Mouse (Mus musculus): ENCODE measurements around the gene Ptprm.

The Ptprm gene

DNA sequence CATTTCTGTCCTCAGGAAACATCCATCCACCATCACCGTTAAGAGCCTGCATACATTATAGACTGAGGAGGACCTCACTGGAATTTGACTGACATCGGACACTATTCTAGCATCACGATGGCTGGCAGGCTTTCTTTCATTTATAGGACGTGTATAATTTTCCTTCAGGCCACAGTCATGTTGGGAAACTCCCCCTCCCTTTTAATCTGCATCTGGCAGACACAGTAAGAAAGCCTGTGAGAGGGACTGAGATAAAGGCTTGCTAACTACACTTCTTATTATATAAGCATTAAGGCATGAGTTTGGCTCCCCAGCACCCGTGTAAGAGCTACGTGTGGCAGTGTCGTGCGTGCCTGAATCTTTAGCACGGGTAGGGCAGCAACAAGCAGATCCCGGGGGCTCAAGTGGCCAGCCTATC lies 571.2 kb downstream of the Ptprm start:
- DNase-seq (ENCODE audit: low read depth, low spot score): no peak

DNA sequence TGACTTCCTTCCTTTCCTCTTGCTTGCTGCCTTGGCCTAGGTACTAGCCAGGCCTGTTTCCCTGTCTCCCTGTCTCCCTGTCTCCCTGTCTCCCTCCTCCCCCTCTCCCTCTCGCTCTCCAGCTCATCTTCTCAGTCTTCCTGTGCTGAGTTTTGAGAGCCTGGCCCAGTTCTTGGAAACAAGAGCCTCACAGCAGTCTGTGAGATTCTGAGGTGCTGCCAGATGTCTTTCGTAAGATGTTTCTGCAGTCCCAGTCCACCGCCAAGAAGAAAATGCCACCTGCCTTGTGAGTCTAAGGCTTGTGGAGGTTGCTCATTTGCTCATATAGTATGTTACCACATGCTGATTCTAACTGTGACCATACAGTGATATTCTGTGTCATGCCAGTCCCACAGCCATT lies 572.3 kb downstream of the Ptprm start:
- peak; percentile 74 for DNase-seq (ENCODE audit: low read depth, low spot score)

DNA sequence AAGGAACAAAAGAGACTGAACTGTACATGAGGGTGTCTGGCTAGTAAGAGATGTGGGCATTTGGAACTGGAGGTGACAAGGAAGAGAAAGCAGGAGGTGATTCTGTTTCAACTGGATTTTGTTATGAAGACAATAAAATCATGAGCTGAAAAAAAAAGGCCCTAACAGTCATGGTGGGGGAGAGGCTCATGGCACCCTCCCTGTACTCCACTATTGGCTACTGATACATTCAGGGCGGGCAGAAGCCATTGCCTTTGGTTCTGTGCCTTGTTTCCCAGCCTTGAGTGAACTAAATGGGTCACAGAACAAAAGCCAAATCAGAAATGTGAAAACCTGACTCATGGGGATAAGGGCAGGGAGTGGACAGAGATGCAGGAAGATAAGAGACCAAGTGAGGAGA lies 575.2 kb downstream of the Ptprm start:
- DNase-seq (ENCODE audit: low read depth, low spot score): no peak

DNA sequence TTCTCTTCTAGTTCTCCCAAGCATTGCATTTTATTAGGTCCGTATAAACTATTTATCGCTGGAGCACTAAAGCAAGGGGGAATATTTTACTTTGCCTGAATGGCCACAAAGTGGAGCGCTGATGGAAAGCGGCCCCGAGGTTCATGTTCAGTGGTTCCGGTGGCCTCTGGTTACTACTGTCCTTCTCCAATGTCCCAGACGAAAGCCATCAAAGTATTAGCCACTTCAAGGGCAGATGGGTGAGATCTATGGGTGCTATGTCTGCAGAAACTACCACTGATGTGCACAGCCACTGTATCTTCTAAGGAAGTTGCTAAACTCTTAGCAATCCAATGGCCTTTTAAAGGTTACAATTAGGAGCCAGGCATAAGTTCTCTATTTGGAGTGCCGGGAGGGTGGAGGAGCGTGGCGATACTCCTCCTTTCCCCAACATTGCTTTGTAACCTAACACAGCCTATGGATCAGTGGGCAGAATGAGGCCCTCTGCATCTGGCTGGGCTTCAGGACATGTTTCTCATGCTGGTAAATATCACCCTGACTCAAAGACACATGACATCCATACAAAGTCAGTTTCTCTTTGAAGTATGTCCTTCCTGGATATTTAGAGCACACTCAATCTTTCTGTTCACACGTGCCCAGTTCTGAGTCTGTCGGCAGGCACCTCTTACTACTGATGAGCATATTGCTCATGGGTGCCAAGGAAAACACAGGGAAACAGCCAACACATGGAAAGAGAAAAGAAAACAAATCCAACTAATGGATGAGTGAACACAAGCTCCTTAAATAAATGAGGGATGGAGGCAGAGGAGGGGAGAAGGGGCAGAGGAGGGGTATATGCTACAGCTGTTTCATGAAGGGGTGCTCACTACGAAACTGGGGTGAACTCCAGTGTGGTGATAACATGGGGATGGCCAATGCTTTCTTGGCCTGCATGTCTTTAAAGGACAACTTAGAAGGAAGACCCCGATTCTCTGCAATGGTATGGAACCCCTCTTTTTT lies 584.6 kb downstream of the Ptprm start:
- no peak for DNase-seq (ENCODE audit: low read depth, low spot score)

DNA sequence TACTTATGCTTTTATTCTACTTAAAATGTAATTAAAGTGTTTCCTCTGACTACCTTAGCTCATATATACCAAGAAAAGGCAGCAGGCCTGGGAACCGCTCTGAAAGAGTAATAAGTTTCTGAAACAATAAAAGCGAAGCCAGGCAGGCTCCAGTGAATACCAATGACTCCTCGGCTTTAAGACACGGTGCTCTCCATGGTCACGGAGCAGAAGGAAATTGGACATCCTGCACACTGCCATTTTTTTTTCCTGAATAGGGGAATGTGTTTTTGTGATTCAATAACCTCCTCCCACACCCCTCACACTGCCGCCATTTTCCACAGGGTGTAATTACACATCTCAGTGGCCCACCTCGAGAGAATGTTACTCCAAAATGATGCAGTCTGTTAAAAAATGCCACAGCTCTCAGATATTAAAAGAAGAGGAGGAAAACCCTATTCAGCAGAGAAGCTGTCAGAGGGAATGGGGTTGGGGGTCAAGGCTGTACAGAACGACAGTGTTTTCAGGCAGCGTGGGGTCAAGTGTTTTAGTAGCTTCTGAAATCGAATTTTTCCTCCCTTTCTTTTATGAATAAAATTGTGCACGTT lies 585.5 kb downstream of the Ptprm start:
- no peak for DNase-seq (ENCODE audit: low read depth, low spot score)

DNA sequence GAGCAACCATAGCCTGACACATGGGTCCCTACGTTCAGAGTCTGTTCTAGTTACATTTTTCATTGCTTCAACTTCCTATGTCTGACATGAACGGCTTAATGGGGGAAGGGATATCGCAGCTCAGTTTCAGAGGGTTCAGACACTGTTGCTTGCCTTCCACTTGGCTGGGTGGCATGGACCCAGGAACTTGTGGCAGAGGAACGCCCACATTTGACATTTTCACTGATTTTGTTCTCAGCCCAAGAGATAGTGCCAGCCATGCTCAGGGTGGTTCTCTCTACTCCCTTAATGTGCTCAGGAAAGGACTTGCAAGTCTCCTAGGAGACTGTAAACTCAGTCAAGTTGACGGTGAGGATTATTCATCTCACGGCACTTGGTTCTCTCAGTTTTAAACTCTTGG lies 588.1 kb downstream of the Ptprm start:
- no peak for DNase-seq (ENCODE audit: low read depth, low spot score)

DNA sequence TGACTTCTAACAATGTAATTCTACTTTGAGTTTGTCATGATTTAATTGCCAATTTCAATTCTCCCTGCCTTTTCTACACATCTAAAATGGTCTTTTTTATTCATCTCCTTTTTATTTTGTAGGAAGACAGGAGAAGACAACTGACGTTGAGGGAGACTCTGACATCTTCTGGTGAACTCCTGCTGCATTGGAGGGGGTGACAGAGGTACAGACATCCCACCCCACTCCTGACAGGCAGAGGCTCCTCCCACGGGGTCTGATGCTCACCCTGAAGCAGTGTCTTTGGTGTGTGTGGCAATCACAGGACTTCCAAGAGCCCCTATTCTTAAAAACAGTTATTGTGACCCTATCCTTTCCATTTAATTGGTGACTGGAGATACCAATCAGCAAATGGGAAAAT lies 589.8 kb downstream of the Ptprm start:
- no peak for DNase-seq (ENCODE audit: low read depth, low spot score)

DNA sequence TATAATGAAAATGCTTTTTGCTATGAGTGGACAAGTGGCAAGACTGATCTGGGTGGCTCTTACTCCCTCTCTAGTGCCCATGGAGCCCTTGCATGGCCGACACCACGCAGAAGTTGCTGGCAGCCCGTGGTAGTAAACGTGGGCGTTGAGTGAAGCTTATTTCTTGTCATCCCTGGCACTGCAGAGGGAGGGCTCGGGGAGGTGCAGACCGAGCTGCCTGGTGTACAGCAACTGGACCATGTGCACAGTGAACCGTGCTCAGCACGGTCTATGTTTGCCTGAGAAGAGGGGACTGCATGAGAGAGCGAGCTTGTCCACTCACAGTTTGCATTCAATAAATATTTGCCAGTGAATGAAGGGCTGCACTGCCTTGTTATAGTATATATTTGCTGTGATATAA lies 591.5 kb downstream of the Ptprm start:
- DNase-seq (ENCODE audit: low read depth, low spot score): no peak

DNA sequence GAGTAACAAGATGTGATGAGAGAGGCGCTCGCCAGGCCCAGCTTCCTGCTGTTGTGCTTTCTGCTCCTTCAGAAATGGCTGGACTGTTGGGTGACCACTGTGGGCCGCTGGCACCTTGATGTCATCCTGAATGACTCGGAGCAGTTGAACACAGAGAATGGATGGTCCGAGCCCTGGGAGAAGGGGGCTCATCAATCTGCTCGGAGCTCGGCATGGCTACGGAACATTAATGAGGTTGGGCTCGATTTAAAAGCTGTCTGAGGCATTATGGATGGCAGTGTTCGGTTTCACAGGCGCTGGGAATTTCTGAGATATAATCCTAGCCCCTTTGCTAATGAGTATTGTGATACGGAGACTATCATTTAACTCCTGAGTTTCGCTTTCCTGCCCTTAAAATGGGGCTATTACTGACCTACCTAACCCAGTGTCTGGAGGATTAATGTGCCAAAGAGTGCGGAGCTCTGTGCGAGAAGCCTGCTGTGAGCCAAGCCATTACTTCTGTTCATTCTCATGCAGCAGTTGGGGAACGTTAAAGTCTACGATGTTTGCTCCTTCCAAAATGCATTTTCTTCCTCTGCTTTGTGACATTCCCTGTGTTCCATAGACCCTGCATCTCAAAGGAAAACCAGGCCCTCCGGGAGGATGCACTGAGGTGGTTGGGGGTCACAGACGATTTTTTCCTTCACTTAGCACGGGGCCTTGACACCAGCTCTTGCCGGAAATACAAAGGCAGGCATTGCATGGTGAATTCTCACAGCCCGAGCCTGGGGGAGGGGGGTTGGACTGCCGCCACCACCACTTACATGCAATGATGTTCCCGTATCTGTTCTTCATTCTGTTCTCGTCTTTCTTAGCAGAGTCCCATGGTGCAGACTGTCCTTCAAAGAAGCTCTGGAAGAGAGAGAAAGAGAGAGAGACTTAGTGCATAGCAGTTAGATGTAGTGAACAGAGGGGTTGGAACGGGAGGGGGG lies 592.6 kb downstream of the Ptprm start:
- DNase-seq (ENCODE audit: low read depth, low spot score): no peak

DNA sequence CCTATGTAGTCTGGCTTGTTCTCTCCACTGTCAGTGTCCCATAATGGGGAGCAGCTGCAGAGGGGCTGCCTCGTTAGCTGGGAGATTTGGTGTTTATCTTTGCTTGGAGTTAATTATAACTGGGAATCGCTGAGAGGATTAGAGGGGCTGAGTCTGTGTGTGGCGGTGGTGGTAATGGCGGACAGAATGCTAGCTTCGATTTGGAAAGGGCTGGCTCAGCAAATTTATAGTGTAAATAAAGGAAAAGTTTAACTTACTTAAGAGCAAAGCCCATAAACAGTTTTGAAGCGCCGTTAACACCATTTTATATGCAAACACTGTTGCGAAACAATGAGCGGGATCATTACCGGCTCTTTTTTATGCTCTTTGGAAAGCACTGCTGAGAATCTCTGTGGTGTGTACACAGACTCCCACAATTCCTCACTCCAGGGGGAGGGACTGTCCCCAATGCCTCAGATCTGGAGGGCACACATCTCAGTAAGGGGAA lies 597.2 kb downstream of the Ptprm start:
- DNase-seq (ENCODE audit: low read depth, low spot score): no peak

DNA sequence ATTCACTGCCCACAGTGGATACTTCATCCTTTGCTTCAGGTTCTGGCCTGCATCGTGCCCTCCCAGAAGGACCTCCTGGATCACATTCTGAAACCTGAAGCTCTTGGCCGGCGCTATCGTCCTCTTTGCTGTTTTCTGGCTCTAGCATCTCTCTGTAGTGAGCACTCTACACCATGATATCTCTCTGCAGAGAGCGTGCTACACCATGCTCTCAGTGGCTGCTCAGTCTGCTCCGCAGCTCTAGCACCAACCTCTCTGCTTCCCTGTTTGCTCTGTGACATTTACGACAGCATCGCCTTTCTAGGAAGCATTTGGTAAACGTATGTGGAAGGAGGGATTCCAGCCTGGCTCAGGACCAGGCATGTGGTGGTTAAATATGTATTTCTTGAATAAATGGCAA lies 597.8 kb downstream of the Ptprm start:
- no peak for DNase-seq (ENCODE audit: low read depth, low spot score)

DNA sequence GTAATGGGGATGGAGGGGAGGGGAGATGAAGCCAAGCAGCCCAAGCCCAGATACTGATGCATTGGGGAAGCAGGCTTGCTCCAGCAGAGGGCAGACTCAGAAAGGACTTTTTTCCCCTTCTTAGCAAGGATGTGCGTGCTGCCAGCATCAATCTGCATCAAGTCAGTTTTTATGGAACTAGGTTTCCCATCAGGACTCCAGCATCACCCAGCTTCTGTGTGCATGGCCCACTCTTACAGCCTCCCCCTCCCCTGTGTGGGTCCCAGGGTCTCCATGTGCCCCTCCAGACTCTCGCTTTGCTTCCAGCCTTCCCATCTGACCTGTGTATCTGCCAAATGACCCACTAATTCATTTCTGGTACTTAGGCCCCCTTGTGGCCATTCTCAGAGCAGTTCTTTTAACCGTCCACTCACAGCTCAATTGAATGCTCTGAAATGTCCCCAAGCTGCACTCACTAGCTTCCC lies 599.0 kb downstream of the Ptprm start:
- no peak for DNase-seq (ENCODE audit: low read depth, low spot score)

DNA sequence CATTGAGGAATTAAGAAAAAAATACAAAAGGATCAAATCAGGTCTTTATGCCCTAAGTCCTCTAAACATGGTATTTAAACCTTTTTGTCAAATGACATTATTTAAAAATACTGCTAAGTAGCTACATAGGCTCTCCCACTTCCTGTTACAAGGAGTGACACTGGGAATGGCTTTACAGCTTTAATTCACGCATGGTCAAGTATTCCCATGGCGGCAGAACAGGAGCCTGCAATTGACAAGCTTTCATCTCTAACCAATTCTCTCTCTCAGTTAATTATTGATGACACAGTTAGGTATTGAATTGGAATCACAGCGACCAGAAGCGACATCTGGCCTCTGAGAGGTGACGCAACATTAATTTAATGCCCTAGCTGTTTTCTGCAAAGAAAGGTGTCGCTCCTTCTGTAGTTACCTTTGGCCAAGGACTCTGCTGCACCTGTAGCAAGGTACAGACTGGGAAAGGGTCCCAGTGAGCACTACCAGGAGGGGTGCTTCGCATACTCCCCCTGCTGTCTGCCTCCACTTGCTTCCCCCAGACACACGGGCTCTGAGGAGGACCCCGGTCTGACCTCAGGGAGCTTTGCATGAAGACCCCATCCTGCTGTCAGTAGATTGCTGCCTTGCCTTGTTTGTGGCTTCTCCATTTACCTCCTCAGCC lies 599.9 kb downstream of the Ptprm start:
- no peak for DNase-seq (ENCODE audit: low read depth, low spot score)

DNA sequence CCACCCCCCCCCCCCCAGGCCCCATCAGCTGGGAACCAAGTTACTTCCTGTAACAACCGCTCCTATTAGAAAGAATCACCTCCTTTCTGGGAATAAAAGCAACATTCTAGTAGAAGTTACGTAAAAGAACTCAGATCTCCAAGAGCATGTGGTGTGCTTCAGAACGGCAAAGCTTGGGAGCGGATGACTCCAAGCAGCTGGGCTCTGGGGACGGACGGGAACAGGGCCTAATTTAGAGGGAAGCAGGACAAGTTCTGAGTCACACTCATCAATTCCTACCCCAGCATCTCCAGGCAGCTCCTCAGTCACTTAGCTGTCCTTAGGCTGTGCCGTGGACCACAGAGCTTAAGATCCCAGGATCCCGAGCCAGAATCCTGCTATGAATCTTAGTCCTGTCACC lies 602.5 kb downstream of the Ptprm start:
- DNase-seq (ENCODE audit: low read depth, low spot score): peak; percentile 51

DNA sequence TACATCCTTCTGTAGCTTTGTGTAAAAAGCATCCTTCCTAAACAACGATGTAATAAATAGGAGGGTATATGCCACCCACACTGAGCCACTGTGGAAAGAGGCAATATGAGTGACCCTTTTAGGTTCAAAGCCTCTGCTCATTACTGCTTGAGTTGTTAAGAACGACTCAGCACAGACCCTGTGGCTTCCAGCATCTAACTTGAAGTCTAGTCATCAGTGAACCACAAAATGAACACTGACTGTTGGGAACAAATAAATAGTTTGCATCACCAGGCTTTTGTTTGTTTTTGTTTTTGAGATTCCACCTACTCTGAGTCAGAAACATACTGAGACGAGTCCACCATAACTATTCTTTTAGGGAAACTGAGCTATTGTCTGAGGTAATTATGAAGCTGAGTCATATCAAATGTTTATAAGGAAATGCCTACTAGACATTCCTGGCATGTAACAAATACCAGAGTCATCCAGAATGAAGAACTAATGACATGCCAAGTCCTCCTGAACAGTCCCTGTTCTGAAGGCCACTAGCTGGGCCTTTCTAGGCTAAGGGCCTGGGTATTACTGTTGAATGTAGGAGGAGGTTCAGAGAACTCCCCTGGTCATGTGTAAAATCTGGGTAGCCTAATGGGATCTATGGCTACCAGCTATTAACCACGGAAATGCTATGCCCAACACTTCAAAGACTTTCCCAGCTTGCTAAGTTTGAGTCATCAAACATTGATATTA lies 603.6 kb downstream of the Ptprm start:
- DNase-seq (ENCODE audit: low read depth, low spot score): no peak

DNA sequence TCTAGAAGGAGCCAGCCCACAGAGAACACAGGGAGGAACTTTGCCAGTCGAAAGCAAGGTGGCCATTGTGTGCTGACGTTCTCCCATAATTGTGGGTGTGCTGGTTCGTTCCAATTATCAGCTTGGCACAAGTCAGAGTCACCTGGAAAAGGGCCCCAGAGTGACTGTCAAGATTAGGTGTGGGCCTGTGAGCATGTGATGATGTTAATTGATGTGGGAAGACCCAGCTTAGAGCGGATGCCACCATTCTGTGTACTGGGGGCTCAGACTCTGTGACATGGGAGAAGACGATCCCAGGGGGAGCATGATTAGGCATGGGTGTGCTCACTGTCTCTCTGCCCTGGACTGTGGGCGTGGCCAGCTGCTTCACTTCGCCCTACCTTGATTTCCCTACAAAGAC lies 604.3 kb downstream of the Ptprm start:
- no peak for DNase-seq (ENCODE audit: low read depth, low spot score)

DNA sequence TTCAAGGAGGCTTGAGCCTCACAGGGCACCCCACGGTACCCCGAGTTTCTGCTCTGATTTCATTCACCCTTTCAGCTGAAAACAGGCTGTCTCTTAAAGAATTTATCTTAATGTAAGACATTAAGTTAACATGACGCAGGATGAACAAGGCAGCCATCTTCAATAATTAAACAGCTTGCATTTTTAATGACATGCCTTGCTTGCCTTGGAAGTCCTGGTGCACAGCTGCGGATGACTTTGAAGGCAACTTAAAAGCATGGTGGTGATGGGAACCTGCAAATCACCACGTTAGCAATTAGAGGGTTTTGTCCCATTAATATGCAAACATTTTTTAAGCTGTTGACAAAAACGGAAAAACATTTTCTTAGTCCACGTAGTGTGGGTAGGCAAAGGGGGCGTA lies 607.8 kb downstream of the Ptprm start:
- DNase-seq (ENCODE audit: low read depth, low spot score): no peak

DNA sequence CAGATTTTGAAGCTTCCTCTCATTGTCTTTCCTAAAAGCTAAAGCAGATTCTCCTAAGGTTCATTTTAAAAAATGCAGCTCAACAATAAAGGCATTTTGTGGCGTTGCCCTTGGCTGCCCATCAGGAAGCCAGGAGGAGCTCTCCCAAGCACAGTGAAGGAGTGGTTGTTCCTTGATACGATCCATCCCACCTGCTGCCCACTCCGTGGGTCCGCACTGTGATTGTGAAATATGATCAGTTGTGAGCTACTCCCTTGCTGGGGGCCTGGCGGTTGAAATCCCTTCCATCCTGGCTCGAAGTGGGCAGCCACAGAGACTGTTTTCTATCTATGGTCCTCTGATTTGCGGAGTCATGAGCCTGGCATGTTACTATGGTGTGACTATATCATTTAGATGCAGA lies 610.9 kb downstream of the Ptprm start:
- no peak for DNase-seq (ENCODE audit: low read depth, low spot score)

DNA sequence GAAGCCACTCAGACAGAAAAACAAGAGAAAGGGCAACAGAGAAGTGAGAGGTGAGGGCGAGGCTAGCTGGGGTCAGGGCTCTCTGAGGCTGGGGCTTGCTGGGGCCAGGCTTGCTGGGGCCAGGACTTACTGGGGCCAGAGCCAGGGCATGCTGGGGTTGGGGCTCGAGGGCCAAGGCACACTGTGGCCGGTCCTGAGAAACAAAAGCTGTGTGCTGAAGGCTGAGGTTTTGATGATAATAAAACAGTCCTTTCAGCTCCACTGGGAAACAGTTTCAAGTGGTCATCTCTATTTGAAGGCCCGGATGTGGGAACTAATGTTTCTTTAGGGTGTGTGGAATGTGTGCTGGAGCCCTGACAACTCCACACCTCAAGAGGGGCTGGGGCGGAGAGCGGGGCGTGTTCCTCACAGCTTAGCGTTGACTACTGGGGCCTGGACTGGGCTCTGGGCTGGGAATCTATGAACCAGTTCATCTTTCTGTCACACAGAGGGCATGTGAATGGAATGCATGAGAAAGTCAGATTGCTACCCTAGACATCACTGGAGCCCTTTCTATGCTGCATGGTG lies 615.4 kb downstream of the Ptprm start:
- no peak for DNase-seq (ENCODE audit: low read depth, low spot score)

DNA sequence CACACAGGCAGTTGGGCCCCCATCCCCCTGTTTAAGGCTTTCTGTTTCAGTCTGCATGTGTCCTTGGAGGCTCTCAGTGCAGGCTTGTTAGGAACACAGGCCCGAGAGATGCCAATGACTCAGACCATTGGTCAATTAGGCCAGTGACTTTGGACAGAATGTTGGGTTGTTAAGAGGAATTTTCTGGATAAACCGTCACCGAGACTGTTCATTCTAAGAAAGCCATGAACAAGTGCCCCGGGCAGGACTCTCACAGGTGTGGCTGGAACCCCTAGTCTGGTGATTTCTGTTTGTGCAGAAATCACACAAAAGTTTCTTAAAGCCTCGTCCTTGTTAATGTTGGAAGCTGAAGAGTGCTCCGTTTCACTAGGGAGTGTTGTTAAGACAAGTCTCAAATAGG lies 615.9 kb downstream of the Ptprm start:
- no peak for DNase-seq (ENCODE audit: low read depth, low spot score)

Measured in skeletal muscle tissue, adult 2 months (tissue).